Mouse (Mus musculus): ENCODE measurements around the gene Gm9817.

DNA sequence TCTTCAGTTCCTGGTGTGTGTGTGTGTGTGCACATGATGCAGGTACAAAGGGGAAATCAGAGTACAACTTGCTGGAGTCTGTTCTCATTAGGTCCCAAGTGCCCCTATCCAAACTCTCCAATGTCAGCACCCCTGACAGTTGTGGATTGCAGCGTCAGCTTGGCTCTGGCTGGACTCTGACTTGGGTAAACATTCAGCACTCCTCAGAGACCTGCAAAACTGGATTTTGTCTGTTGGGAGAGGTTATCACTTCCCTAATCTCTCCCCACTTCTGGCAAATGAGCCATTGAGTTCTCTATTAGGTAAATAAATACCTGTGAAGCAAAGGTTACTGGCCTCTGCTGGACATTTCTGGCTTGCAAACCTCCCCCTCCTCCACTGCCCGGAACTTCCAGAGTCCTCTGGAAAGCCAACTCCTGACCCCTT, 10.3 kb downstream of the Gm9817 start:
- TF ChIP-seq CTCF (IDR thresholded peaks at IDR 0.05; ENCODE audit: extremely low read depth, insufficient read depth, insufficient read length, insufficient replicate concordance) = no peak
- no peak for TF ChIP-seq POLR2A (IDR thresholded peaks at IDR 0.05; ENCODE audit: low read depth, low read length)
